Mouse (Mus musculus): ENCODE data around the gene Olfr49.
"Not testable (repeated sequence)": the region's sequence is repeated elsewhere in the genome, so short reads cannot be mapped to it uniquely, and the experiment has no call there.

Gene Olfr49

GRCm38 (mm10) chr14:54231176-54231956, 53.4 kb downstream of the Olfr49 start:
- no peak for DNase-seq (ENCODE audit: low spot score)

GRCm38 (mm10) chr14:54230638-54231150, 54.0 kb downstream of the Olfr49 start:
- DNase-seq (ENCODE audit: low spot score), result no peak

DNA sequence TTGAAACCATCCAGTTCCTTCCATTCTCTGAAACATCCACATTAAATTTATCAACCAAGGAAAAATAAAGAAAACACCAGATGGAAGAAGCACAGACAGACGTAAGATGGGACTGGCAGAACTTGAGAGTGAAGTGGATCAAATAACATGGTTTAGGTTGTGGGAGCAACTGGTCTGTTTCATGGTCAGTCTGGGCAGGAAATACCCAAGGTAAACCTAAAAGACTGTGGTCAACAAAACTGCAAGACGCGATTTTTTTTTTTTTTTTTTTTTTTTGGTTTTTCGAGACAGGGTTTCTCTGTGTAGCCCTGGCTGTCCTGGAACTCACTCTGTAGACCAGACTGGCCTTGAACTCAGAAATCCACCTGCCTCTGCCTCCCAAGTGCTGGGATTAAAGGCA, 54.9 kb downstream of the Olfr49 start:
- DNase-seq (ENCODE audit: low spot score), result not testable (repeated sequence)

DNA sequence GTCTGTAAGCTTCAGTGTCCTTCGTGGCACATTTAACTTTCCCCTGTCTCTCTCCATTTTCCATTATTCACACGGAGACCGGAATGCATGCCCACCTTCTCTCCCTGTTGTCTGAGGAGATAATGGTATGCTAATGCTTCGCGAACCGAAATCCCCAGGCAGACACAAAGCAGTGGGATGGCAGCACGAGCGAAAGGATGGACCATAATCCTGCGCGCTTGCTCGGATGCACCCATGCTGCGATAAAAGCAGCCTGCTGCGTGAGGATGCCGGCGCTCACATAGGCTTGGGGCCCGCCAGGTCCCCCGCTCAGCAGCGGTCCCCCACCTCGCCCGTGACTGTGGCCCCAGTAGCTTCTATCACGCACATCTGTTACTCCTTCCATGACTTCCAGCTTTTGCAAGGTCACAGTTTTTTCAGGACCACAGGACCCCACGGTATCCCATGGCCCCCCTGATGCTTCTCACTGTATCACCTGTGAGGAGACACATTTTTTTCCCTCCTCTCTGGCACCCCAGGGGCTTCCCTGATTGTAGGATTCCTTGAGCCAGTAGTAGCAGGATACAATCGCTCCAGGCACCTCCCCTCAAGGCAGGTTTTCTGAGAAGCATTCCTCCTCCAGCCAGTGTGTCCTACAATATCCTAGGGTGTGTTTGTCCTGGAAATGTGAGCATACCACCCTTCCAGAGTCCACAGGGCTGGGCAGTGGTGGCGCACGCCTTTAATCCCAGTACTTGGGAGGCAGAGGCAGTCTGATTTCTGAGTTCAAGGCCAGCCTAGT, 55.6 kb downstream of the Olfr49 start:
- DNase-seq (ENCODE audit: low spot score), result no peak

GRCm38 (mm10) chr14:54228501-54228900, 56.2 kb downstream of the Olfr49 start:
- DNase-seq (ENCODE audit: low spot score), result no peak

All from ovary, postnatal 14 days (tissue).